Mouse (Mus musculus) brain, embryonic 14.5 days (tissue): ENCODE results near the gene Ssr1.

ENCODE experiments used
- CTCF ChIP-seq: fragments of 200-500 bp; IDR thresholded peaks from 2 replicates; pipeline ENCODE4 v1.5.1; 2012; ENCODE audit warnings: inconsistent platforms, mild to moderate bottlenecking, moderate library complexity, borderline replicate concordance; ENCODE audit not compliant: insufficient read depth, insufficient read length; ENCODE audit errors: extremely low read depth
- POLR2A ChIP-seq: fragments of 200-500 bp; IDR thresholded peaks from 2 replicates; pipeline ENCODE4 v1.6.1; 2012; ENCODE audit warnings: mild to moderate bottlenecking, inconsistent platforms, borderline replicate concordance; ENCODE audit not compliant: poor library complexity, insufficient read depth, insufficient read length, severe bottlenecking; ENCODE audit errors: extremely low read depth

DNA sequence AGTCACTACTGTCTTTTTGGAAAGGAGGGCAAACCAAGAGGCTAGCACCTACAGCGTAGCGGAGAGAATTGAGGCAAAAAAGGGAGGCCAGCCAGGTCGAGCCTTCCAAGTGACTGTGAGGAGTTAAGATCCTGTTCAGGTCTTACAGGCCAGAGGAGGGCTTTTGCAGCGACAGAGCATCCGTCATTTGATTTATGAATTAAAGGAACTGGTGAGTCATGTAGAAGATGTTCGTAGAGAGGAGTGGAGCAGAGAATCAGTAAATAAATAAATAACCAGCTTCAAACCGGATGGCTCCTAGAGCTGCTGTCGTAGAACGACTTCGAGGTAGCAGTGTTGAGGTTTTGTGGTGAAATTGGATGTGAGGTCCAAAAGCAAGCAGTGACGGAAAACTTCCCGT lies 43.8 kb upstream of the Ssr1 start:
- TF ChIP-seq CTCF (no peak), POLR2A (no peak)
